Mouse (Mus musculus) MEL (cell line): Measurements from ENCODE around the gene Slc43a1. TPM values are rescaled to one million over a fixed set of nuclear protein-coding genes. Genes with fewer than 3 reads are reported as not detected.
A peak's percentile ranks its signal among the peaks of the same experiment; 100 is the strongest.

Experiments used
- DNase-seq: peaks from one replicate; pipeline ENCODE4 v3.0.0; 2011; ENCODE audit warnings: low read depth, low spot score
- H3K27ac ChIP-seq: 2 replicates; pipeline ENCODE4 v1.5.1; 2012; ENCODE audit warnings: low read depth, mild to moderate bottlenecking, control low read depth, low read length, moderate library complexity; ENCODE audit not compliant: control insufficient read depth
- H3K27me3 ChIP-seq, 2 experiments: fragments of 150-350 bp in 1 of 2; sonication (generic) in 1 of 2; 2 replicates each; pipeline ENCODE4 v1.6.1; 2012; ENCODE audit warnings: low read length in 2 of 2, mild to moderate bottlenecking in 2 of 2, improper control_type of control experiment in 1 of 2, moderate library complexity in 1 of 2; ENCODE audit not compliant: insufficient read depth in 2 of 2, control insufficient read depth in 1 of 2
- H3K36me3 ChIP-seq, 2 experiments: 2 replicates each; pipeline ENCODE4 v1.6.1; 2012 to 2014; ENCODE audit warnings: low read length in 2 of 2, improper control_type of control experiment in 1 of 2, inconsistent platforms in 1 of 2, mild to moderate bottlenecking in 1 of 2; ENCODE audit not compliant: insufficient read depth in 2 of 2, control insufficient read depth in 1 of 2
- H3K4me1 ChIP-seq, 2 experiments: fragments of 150-350 bp in 1 of 2; sonication (generic) in 1 of 2; 2 replicates each; pipeline ENCODE4 v1.6.1; 2012; ENCODE audit warnings: low read length in 2 of 2, improper control_type of control experiment in 1 of 2, mild to moderate bottlenecking in 1 of 2; ENCODE audit not compliant: insufficient read depth in 2 of 2, control insufficient read depth in 1 of 2
- H3K4me3 ChIP-seq, 2 experiments: fragments of 150-350 bp in 1 of 2; sonication (generic) in 1 of 2; 2 replicates each; pipeline ENCODE4 v1.5.1; 2012; ENCODE audit warnings: low read depth in 2 of 2, low read length in 2 of 2, mild to moderate bottlenecking in 2 of 2, moderate library complexity in 2 of 2, control low read depth in 1 of 2, improper control_type of control experiment in 1 of 2; ENCODE audit not compliant: control insufficient read depth in 1 of 2, insufficient read depth in 1 of 2
- H3K79me2 ChIP-seq: 2 replicates; pipeline ENCODE4 v1.6.1; 2012; ENCODE audit warnings: mild to moderate bottlenecking, low read length, moderate library complexity; ENCODE audit not compliant: control insufficient read depth, poor library complexity, insufficient read depth
- H3K9ac ChIP-seq: 2 replicates; pipeline ENCODE4 v1.6.1; 2012; ENCODE audit warnings: low read depth, mild to moderate bottlenecking, control low read depth, low read length, moderate library complexity; ENCODE audit not compliant: control insufficient read depth, poor library complexity, severe bottlenecking
- H3K9me3 ChIP-seq: fragments of 150-350 bp; sonication (generic); replicated peaks from 2 replicates; pipeline ENCODE4 v1.6.1; 2012; ENCODE audit warnings: mild to moderate bottlenecking, low read length, improper control_type of control experiment, moderate library complexity; ENCODE audit not compliant: insufficient read depth
- CHD2 ChIP-seq: IDR thresholded peaks from 2 replicates; pipeline ENCODE4 v1.6.1; 2011; ENCODE audit warnings: low read length, improper control_type of control experiment
- CTCF ChIP-seq, 3 experiments: IDR thresholded peaks in 2 of 3; conservative IDR thresholded peaks in 1 of 3; 2 replicates each; pipeline ENCODE4 v1.5.1; 2011 to 2012; ENCODE audit warnings: low read length in 3 of 3, low read depth in 2 of 3, mild to moderate bottlenecking in 2 of 3, improper control_type of control experiment in 1 of 3, inconsistent platforms in 1 of 3, mixed read lengths in 1 of 3, moderate library complexity in 1 of 3; ENCODE audit not compliant: control insufficient read depth in 1 of 3, insufficient read depth in 1 of 3, poor library complexity in 1 of 3, severe bottlenecking in 1 of 3
- KAT2A ChIP-seq: conservative IDR thresholded peaks from 2 replicates; pipeline ENCODE4 v1.6.1; 2012; ENCODE audit warnings: low read depth, low read length, improper control_type of control experiment, inconsistent platforms
- MAX ChIP-seq: IDR thresholded peaks from 2 replicates; pipeline ENCODE4 v1.6.1; 2011; ENCODE audit warnings: low read length, improper control_type of control experiment
- MAZ ChIP-seq: IDR thresholded peaks from 2 replicates; pipeline ENCODE4 v1.6.1; 2012; ENCODE audit warnings: low read depth, mild to moderate bottlenecking, inconsistent platforms, low read length, improper control_type of control experiment
- MXI1 ChIP-seq: IDR thresholded peaks from 2 replicates; pipeline ENCODE4 v1.6.1; 2011; ENCODE audit warnings: mild to moderate bottlenecking, low read depth, low read length, improper control_type of control experiment
- MYC ChIP-seq: IDR thresholded peaks from 2 replicates; pipeline ENCODE4 v1.6.1; 2011; ENCODE audit warnings: low read depth, mild to moderate bottlenecking, low read length, improper control_type of control experiment, moderate library complexity
- NRF1 ChIP-seq: IDR thresholded peaks from 2 replicates; pipeline ENCODE4 v1.6.1; 2014; ENCODE audit warnings: low read depth, mild to moderate bottlenecking, inconsistent platforms, low read length, improper control_type of control experiment, moderate library complexity; ENCODE audit not compliant: poor library complexity, insufficient read depth, severe bottlenecking
- POLR2A ChIP-seq, 2 experiments: IDR thresholded peaks; 2 replicates each; pipeline ENCODE4 v1.6.1; 2011 to 2012; ENCODE audit warnings: low read length in 2 of 2, mild to moderate bottlenecking in 2 of 2, control low read depth in 1 of 2, improper control_type of control experiment in 1 of 2, low read depth in 1 of 2, moderate library complexity in 1 of 2; ENCODE audit not compliant: control insufficient read depth in 1 of 2, insufficient read depth in 1 of 2, poor library complexity in 1 of 2
- POLR2AphosphoS5 ChIP-seq: IDR thresholded peaks from 2 replicates; pipeline ENCODE4 v1.6.1; 2012; ENCODE audit warnings: low read depth, borderline replicate concordance, mild to moderate bottlenecking, inconsistent platforms, low read length, moderate library complexity, mixed read lengths
- RAD21 ChIP-seq: IDR thresholded peaks from 2 replicates; pipeline ENCODE4 v1.6.1; 2011; ENCODE audit warnings: mild to moderate bottlenecking, low read depth, low read length, improper control_type of control experiment
- SIN3A ChIP-seq: IDR thresholded peaks from 2 replicates; pipeline ENCODE4 v1.6.1; 2012; ENCODE audit warnings: low read length, improper control_type of control experiment, inconsistent platforms
- SMC3 ChIP-seq: IDR thresholded peaks from 2 replicates; pipeline ENCODE4 v1.6.1; 2011; ENCODE audit warnings: low read depth, low read length, improper control_type of control experiment
- USF1 ChIP-seq: IDR thresholded peaks from 2 replicates; pipeline ENCODE4 v1.6.1; 2014; ENCODE audit warnings: low read depth, mild to moderate bottlenecking, inconsistent platforms, low read length, improper control_type of control experiment, moderate library complexity
- ZKSCAN1 ChIP-seq: IDR thresholded peaks from 2 replicates; pipeline ENCODE4 v1.6.1; 2012; ENCODE audit warnings: low read depth, mild to moderate bottlenecking, inconsistent platforms, low read length, improper control_type of control experiment, moderate library complexity
- polyA plus RNA-seq, 2 experiments: library from polyadenylated mRNA; stranded (reverse) in 1 of 2; unstranded in 1 of 2; fragments of >175 nt in 1 of 2; fragments of >200 nt in 1 of 2; gene quantifications; 2 replicates each; pipeline versions ENCODE4 v1.2.1 to v1.2.4; 2012; ENCODE audit warnings: low replicate concordance in 2 of 2, low read depth in 1 of 2; ENCODE audit not compliant: insufficient read length in 2 of 2, insufficient read depth in 1 of 2, missing spikeins in 1 of 2
- total RNA-seq: library from RNA; depleted of rRNA; stranded (reverse); fragments of 300-350 nt; gene quantifications from 2 replicates; pipeline ENCODE4 v1.2.3, GENCODE M21; 2012

Slc43a1 gene
- total and polyA plus RNA-seq, 3 experiments: 69.8 to 131 (median 108) TPM

- Histone ChIP-seq H3K4me1 (0 out of 4 replicates have a peak, but pooled peaks cover 0 to 7% of the 10 kb centered on the region in 2 experiments), H3K9ac (peak within 1 kb of the TSS; percentile 40)
Observed at GRCm38 (mm10) chr2:84886234-84886731, 47.6 kb downstream of the Slc43a1 start, which contains the start of gene Rtn4rl2. Gene Rtn4rl2, minus strand, starts transcription at chr2:84886710.

GRCm38 (mm10) chr2:84886821-84887281 lies 48.2 kb downstream of the Slc43a1 start:
- Histone ChIP-seq H3K27me3 (peaks cover 0 to 3% of the 10 kb centered on the region in 2 experiments; a peak in 2 of 4 replicates), H3K4me1 (0 out of 4 replicates have a peak, but pooled peaks cover 0 to 7% of the 10 kb centered on the region in 2 experiments), H3K36me3 (no peaks in the 10 kb centered on the region; a peak in 1 of 4 replicates)
- no peak for TF ChIP-seq MAX
- 0 out of 4 replicates have a peak, but pooled peaks of 1 of the 2 experiments have one; percentile 27 for TF ChIP-seq POLR2A (IDR thresholded peaks at IDR 0.05; ENCODE audit: control insufficient read depth in 1 of 2, insufficient read depth in 1 of 2, low read depth in 1 of 2, low read length in 2 of 2, poor library complexity in 1 of 2)
- no peak for TF ChIP-seq USF1
- TF ChIP-seq POLR2AphosphoS5: no peak
- TF ChIP-seq, all 39 proteins: peak for 1
- Histone ChIP-seq H3K4me3 (peak overlapping the region; percentile 47 to 52), H3K9me3 (no peaks in the 10 kb centered on the region), H3K79me2 (no peaks in the 10 kb centered on the region), H3K9ac (peak overlapping the region; percentile 17; the same call in 1 of the 2 replicates), H3K27ac (no peak overlapping the region)
- peak; percentile 21 for DNase-seq

More at GRCm38 (mm10) chr2:84886234-84886731, 47.6 kb downstream of the Slc43a1 start, which contains the start of gene Rtn4rl2:
- no peaks in the 10 kb centered on the region for H3K79me2 ChIP-seq
- no peak for DNase-seq
- H3K4me3 ChIP-seq: peak within 1 kb of the TSS; percentile 47 to 52
- TF ChIP-seq NRF1: no peak
- TF ChIP-seq SIN3A: no peak
- no peak for TF ChIP-seq RAD21
- TF ChIP-seq POLR2AphosphoS5: no peak
- TF ChIP-seq MAZ: no peak
- no peak for TF ChIP-seq MYC
- TF ChIP-seq CHD2: no peak
- TF ChIP-seq SMC3: no peak
- TF ChIP-seq ZKSCAN1: no peak
- TF ChIP-seq KAT2A: no peak
- TF ChIP-seq USF1: no peak
- TF ChIP-seq MXI1: no peak
- TF ChIP-seq CTCF (IDR thresholded peaks at IDR 0.05 in 2 of 3, conservative IDR thresholded peaks at IDR 0.05 in 1 of 3; ENCODE audit: control insufficient read depth in 1 of 3, insufficient read depth in 1 of 3, low read depth in 2 of 3, low read length in 3 of 3, poor library complexity in 1 of 3, severe bottlenecking in 1 of 3): no peak
- TF ChIP-seq, all 39 proteins: peak for 0
- Histone ChIP-seq H3K27ac (no peak within 1 kb of the TSS), H3K9me3 (no peaks in the 10 kb centered on the region), H3K27me3 (peaks cover 0 to 3% of the 10 kb centered on the region in 2 experiments; a peak in 1 of 4 replicates), H3K36me3 (no peaks in the 10 kb centered on the region; a peak in 1 of 4 replicates)
